Mouse (Mus musculus) heart, adult 11 months (tissue): ENCODE measurements around the gene Cbx8.

ENCODE experiments used
- DNase-seq: peaks from one replicate; pipeline ENCODE4 v3.0.0; 2022

Gene Cbx8

GRCm38 (mm10) chr11:119047261-119048132 lies 6.7 kb upstream of the Cbx8 start:
- DNase-seq: no peak

DNA sequence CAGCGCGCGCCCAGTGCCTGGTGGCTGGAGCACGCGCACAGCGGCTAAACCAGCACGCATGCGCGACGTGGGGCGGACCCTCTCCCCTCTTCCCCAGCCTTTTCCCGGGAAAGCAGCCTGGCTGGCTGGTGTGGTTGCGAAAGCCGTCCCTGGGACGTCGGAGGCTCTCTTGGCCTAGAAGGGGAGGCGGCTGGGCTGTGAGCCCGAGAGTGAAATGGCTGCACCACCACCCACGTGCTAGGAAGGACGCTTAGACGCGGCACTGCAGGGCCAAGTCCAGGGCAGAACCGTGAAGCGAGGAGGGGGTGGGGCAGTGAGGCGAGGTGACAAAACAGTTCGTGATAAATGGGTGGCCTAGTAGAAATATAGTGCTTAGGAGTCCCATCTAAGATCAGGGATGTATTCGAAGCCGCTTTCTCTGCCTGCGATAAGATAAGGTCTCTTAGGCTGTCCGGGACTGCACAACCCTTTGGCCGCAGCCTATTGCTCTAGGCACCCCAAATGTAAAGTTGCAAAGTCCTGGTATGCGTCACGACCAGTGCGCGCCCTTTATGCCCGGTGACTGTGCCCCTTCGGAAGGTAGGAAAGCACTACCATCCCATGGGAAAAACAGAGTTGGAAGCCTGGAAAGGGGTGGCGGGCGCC lies 6.0 kb upstream of the Cbx8 start:
- DNase-seq: peak; percentile 98

GRCm38 (mm10) chr11:119044551-119045337 lies 4.0 kb upstream of the Cbx8 start:
- DNase-seq: peak; percentile 92

GRCm38 (mm10) chr11:119043761-119044550 lies 3.2 kb upstream of the Cbx8 start:
- no peak for DNase-seq

DNA sequence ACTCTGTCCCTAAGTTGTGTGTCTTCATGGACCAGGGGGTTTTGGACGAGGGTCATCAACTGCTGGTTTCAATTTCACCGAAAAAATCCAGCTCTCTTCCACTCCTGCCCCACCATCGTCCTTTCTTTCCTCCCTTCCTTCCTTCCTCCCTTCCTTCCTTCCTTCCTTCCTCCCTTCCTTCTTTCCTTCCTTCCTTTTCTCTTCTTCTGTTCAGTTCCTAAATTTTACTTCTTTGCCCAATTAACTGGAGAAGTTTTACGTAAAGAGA lies 2.4 kb upstream of the Cbx8 start:
- DNase-seq: no peak

GRCm38 (mm10) chr11:119042466-119043272 lies 1.9 kb upstream of the Cbx8 start:
- DNase-seq: peak; percentile 93

- DNase-seq: peak; percentile 95
These were observed 1.1 kb upstream of the Cbx8 start for GRCm38 (mm10) chr11:119041750-119042465.

DNA sequence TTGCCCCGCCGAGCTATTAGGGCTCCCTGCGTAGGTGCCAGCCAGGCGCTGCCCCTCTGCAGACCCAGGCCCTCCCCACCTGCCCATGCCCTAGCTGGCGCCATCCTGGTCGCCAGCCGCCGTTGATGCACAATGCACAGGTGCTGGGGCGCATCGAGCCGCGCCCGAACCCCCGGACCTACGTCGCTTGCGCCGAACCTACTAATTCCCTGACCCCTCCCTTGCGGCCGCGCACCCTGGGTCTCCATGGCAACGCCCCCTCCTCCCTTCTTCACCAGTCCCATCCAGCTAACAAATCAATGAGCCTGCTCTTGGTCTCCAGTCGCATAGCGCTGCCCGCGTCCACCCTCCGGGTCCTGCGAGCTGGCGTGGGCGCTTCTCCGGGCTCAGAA lies 552 bp upstream of the Cbx8 start:
- no peak for DNase-seq

GRCm38 (mm10) chr11:119039732-119040512 lies 847 bp downstream of the Cbx8 start:
- peak; percentile 90 for DNase-seq

- peak; percentile 94 for DNase-seq
These were observed 1.9 kb downstream of the Cbx8 start for GRCm38 (mm10) chr11:119038744-119039484.

GRCm38 (mm10) chr11:119037780-119038401 lies 2.9 kb downstream of the Cbx8 start:
- DNase-seq: no peak

DNA sequence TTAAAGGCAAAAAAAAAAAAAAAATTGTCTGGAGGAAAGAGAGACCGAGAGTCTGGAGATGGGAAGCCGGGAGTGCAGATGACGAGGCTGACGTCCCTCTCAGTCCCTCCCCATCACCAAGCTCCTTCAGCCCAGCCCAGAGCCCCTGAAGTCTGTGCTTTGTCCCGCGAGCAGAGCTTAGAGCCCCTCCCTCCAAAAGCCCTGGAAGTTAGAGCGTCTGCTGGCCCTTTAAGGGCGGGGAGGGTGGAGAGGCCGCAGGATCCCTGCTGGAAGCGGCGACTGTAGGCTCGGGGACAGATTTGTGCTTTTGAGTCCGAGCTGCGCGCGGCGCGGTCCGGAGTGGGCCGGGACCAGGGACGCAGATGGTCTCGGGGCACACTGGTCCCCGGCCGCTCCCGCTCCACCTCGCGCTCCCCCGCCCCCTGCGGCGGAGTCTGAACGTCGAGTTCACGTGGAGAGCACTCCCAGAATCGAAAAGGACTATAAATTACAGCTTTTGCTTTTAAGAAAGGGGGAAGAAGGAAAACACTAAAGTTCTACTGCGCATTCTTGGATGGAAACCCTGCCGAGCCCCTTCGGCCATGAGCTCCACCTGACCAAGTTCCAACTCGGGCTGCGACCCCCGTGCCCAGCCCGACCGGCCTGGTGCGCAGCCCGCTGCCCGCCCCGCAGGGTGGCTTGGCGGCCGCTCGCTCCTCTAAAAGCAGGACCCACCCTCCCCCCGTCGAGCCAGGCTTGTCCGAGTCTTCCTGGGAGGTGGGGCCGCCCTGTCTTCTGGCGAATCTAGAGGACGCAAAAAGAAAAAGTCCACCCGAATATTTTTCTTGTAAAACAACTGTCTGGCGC lies 3.6 kb downstream of the Cbx8 start:
- DNase-seq: peak; percentile 94

- no peak for DNase-seq
These were observed 4.3 kb downstream of the Cbx8 start for GRCm38 (mm10) chr11:119036447-119036846.

DNA sequence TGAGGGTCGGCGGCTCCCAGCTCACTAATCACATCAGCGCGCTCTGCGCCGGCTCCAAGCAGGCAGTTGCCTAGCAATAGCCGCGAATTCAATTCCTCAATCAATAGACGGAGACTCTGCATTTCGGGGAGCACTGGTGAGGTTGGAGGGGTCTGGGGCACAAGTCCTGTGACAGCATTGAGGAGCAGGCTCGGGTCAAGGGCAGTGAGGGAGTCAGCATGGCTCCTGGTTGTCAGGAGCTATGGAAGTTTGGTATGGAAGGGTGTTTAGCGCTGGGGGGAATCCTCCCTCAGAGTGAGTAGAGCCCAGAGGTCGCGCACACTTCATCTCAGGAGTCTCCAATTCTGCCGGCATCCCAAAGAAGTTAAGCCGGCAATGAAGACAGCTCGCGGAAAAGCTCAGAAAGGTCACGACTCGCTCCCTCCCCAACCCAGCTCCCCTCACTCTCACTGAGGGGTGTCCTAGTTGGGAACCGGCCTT lies 5.0 kb downstream of the Cbx8 start:
- DNase-seq: no peak

DNA sequence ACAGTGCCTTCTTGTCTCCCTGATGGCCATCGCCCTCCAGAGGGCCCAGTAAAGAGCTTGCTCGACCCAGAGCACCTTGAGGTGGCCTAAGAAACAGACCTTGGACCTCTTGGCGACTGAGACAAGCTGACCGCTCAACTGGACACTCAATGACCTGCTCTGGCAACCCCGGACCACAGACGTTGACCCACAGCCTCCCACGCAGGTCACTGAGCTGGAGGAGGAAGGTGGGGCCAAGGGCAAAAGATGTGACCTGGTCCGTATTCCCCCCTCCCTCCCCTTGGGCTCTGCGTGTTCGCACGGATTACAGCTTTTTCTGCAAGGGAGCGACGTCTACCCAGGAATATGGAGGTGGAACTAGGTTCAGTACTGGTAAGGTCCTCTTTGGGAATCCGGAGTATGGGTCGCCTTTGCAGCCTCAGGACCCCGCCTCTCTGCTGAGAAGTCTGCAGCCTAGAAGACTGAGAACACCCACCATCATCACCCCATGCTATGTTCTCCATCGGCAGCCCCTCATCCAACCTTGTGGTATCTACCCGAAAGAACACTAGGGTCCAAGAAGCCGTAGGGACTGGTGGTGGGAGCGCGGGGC lies 5.6 kb downstream of the Cbx8 start:
- DNase-seq: peak; percentile 90

DNA sequence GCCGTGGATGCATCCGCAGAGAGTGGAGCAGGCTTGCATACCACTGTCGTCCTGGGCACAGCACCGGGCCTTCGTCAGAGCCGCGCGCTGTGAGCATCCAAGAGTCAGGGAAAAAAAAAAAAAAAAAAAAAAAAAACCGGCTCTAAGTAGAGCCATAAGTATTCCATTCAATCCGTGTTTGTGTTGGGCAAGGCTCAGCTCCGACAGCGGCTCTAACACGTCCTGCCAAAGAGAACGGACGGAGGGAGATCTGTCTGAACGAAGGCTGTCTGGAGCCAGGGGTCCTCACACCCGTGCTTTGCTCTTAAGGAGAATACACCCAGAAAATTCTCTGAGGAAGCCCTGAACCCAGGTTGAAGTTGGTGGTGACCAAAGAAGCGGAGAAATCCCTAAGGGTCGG lies 6.1 kb downstream of the Cbx8 start:
- DNase-seq: peak; percentile 87

- DNase-seq: peak; percentile 98
These were observed 6.8 kb downstream of the Cbx8 start for GRCm38 (mm10) chr11:119033874-119034558.
